24 mouse cellular contexts compared by ENCODE assay signal in genomic region chr8:121808032-121808431, GRCm38 (mm10). TPM values are rescaled to one million over a fixed set of nuclear protein-coding genes. Genes with fewer than 3 reads are reported as not detected.
DNase-seq lines count a peak whose midpoint lies in the region; ATAC-seq and TF ChIP-seq lines count a peak whose summit lies in the region.
"Had no signal": no experiment of that assay in that cellular context is flagged by ENCODE, and none has a peak within 500 bp of the region (broad histone marks: within the 10 kb centered on the region; RNA-seq: fewer than 3 reads in every experiment).

No protein-coding gene starts in this region.

- H3K9ac ChIP-seq in heart, postnatal 0 days (replicated peaks; ENCODE audit: low read depth, low read length) = no peak overlapping the region
- H3K9ac ChIP-seq in stomach, postnatal 0 days (ENCODE audit: low read length) = no peak overlapping the region
- H3K9ac ChIP-seq: hindbrain, embryonic 13.5 days; intestine, embryonic 15.5 days; kidney, embryonic 15.5 days; limb, embryonic 15.5 days; lung, embryonic 14.5 days; midbrain, embryonic 12.5 days; neural tube, embryonic 13.5 days had no signal

- no peak overlapping the region for H3K4me2 ChIP-seq in heart, postnatal 0 days (ENCODE audit: low read depth, low read length)
- no peak overlapping the region for H3K4me2 ChIP-seq in stomach, postnatal 0 days (replicated peaks; ENCODE audit: low read depth)
- H3K4me2 ChIP-seq: heart, embryonic 11.5 days; hindbrain, embryonic 13.5 days; intestine, embryonic 15.5 days; kidney, embryonic 15.5 days; limb, embryonic 15.5 days; lung, embryonic 14.5 days; midbrain, embryonic 12.5 days; neural tube, embryonic 13.5 days had no signal

- no peak for DNase-seq in heart, postnatal 0 days (ENCODE audit: low spot score)
- no peak for DNase-seq in heart, adult 8-10 months (ENCODE audit: low spot score)
- DNase-seq in lung, adult 2 months = no peak
- no peak for DNase-seq in lung, postnatal 4 days
- DNase-seq in R1 (ENCODE audit: low read depth, low spot score) = peak; percentile 49
- DNase-seq in stomach, postnatal 0 days (ENCODE audit: low spot score) = no peak
- DNase-seq in ovary, adult 18-20 months (ENCODE audit: low spot score) = no peak
- DNase-seq in left cerebral cortex, adult 18-20 months (ENCODE audit: low spot score in 2 of 2) = no peak
- DNase-seq: adrenal gland, postnatal 36 days; cerebellum, adult 9-10 months; layer of hippocampus, postnatal 36 days; lung, embryonic 14.5 days; spleen, adult 18-20 months; thymus, postnatal 36 days had no signal

- H3K36me3 ChIP-seq in heart, postnatal 0 days (replicated peaks; ENCODE audit: control insufficient read depth, insufficient read depth, low read length) = peaks cover 30% of the 10 kb centered on the region
- H3K36me3 ChIP-seq in stomach, postnatal 0 days (ENCODE audit: control insufficient read depth, insufficient read depth, low read length) = peaks cover 7% of the 10 kb centered on the region

- 77% methylated on average over 10 of the region's 11 CpGs for WGBS in heart, postnatal 0 days
- WGBS in lung, adult 2 months = 84% methylated on average over 11 of the region's 11 CpGs
- 81% methylated on average over 11 of the region's 11 CpGs for WGBS in stomach, postnatal 0 days

- H3K9me3 ChIP-seq in heart, postnatal 0 days (replicated peaks; ENCODE audit: control insufficient read depth, low read length) = no peaks in the 10 kb centered on the region
- no peaks in the 10 kb centered on the region for H3K9me3 ChIP-seq in stomach, postnatal 0 days (ENCODE audit: control insufficient read depth, low read length)
- H3K9me3 ChIP-seq: hindbrain, embryonic 13.5 days; intestine, embryonic 15.5 days; kidney, embryonic 15.5 days; limb, embryonic 15.5 days; midbrain, embryonic 12.5 days; neural tube, embryonic 13.5 days had no signal

- no peak for ATAC-seq in heart, postnatal 0 days (ENCODE audit: insufficient read depth, low read depth)
- ATAC-seq in stomach, postnatal 0 days (ENCODE audit: low FRiP score, low TSS enrichment) = no peak
- ATAC-seq: forebrain, embryonic 14.5 days; intestine, embryonic 15.5 days; Patski had no signal

- TF ChIP-seq POLR2A in lung, adult 2 months (IDR thresholded peaks at IDR 0.05; ENCODE audit: borderline replicate concordance, extremely low read depth, low read depth, low read length) = no peak

- TF ChIP-seq EP300 in heart, postnatal 0 days (IDR thresholded peaks at IDR 0.05; ENCODE audit: low read depth) = no peak
- no peak for TF ChIP-seq EP300 in stomach, postnatal 0 days (optimal IDR thresholded peaks at IDR 0.05)

- peaks cover 6% of the 10 kb centered on the region; the same call in 1 of the 2 replicates for H3K4me1 ChIP-seq in heart, postnatal 0 days (ENCODE audit: control insufficient read depth, insufficient read depth)
- no peaks in the 10 kb centered on the region for H3K4me1 ChIP-seq in lung, adult 2 months (ENCODE audit: control insufficient read depth, insufficient read depth, low read length)
- H3K4me1 ChIP-seq in stomach, postnatal 0 days (replicated peaks; ENCODE audit: control insufficient read depth, insufficient read depth) = no peaks in the 10 kb centered on the region
- H3K4me1 ChIP-seq: hindbrain, embryonic 13.5 days; intestine, embryonic 15.5 days; kidney, embryonic 15.5 days; limb, embryonic 15.5 days; midbrain, embryonic 12.5 days; neural tube, embryonic 13.5 days had no signal

- H3K27ac ChIP-seq in heart, postnatal 0 days (ENCODE audit: low read depth) = no peak overlapping the region
- H3K27ac ChIP-seq in stomach, postnatal 0 days (replicated peaks) = no peak overlapping the region
- H3K27ac ChIP-seq: hindbrain, embryonic 13.5 days; intestine, embryonic 15.5 days; kidney, embryonic 15.5 days; limb, embryonic 15.5 days; midbrain, embryonic 12.5 days; neural tube, embryonic 13.5 days had no signal

- H3K27me3 ChIP-seq in heart, postnatal 0 days (ENCODE audit: control insufficient read depth, insufficient read depth, low read length) = no peaks in the 10 kb centered on the region
- H3K27me3 ChIP-seq in stomach, postnatal 0 days (ENCODE audit: control insufficient read depth, insufficient read depth, low read length) = no peaks in the 10 kb centered on the region
- H3K27me3 ChIP-seq: hindbrain, embryonic 13.5 days; intestine, embryonic 15.5 days; kidney, embryonic 15.5 days; limb, embryonic 15.5 days; midbrain, embryonic 12.5 days; neural tube, embryonic 13.5 days; Patski had no signal

- peak; percentile 14; the same call in 1 of the 2 replicates for TF ChIP-seq CTCF in heart, postnatal 0 days (IDR thresholded peaks at IDR 0.05; ENCODE audit: low read depth)
- TF ChIP-seq CTCF in lung, adult 2 months (IDR thresholded peaks at IDR 0.05; ENCODE audit: insufficient read depth, low read length) = peak; percentile 8; the same call in 1 of the 2 replicates
- peak; percentile 34 for TF ChIP-seq CTCF in stomach, postnatal 0 days (IDR thresholded peaks at IDR 0.05; ENCODE audit: low read depth)

- H3K4me3 ChIP-seq in heart, postnatal 0 days (ENCODE audit: low read depth, low read length) = no peak overlapping the region
- no peak overlapping the region for H3K4me3 ChIP-seq in lung, adult 2 months (replicated peaks; ENCODE audit: extremely low read depth, low read depth, low read length)
- H3K4me3 ChIP-seq in stomach, postnatal 0 days (ENCODE audit: low read depth, low read length) = no peak overlapping the region
- H3K4me3 ChIP-seq: erythroblast, embryonic 14.5 days; hindbrain, embryonic 13.5 days; intestine, embryonic 15.5 days; kidney, embryonic 15.5 days; limb, embryonic 15.5 days; midbrain, embryonic 12.5 days; neural tube, embryonic 13.5 days had no signal

RNA-seq across cellular contexts. Expression of gene Klhdc4, which starts 21.3 kb away (rescaled TPM):
- total RNA-seq in heart, postnatal 0 days (2014; rRNA removed; ENCODE audit: low replicate concordance) = 9.4 and 16.0 TPM in 2 replicates
- polyA plus RNA-seq in heart, postnatal 0 days (2015; fragmentation: Nextera tagmentation; extraction: Ambion mirVana) = 13.1 and 13.9 TPM in 2 replicates
- 10 to 100 TPM; 12.5 to 14.9 (median 12.9) TPM for total RNA-seq in heart, adult 8-10 months (2022)
- polyA plus RNA-seq in lung, adult 2 months (2012; rRNA removed) = 32.9 and 36.1 TPM in 2 replicates
- 13.7 and 14.7 TPM in 2 replicates for polyA plus RNA-seq in stomach, postnatal 0 days (2015; fragmentation: Nextera tagmentation; extraction: Ambion mirVana)
- 10 to 100 TPM; 25.8 to 30.5 TPM for total RNA-seq in left cerebral cortex, adult 18-20 months (2021)
